Mouse (Mus musculus) G1E (cell line): ENCODE measurements around the gene Zfp354c. TPM values are rescaled to one million over a fixed set of nuclear protein-coding genes. Genes with fewer than 3 reads are reported as not detected.

ENCODE experiments used
- ATAC-seq: 2 replicates; pipeline ENCODE4 v1.8.0; 2016; ENCODE audit warnings: mild to moderate bottlenecking; ENCODE audit not compliant: insufficient number of reproducible peaks, poor library complexity, low FRiP score, severe bottlenecking; ENCODE audit errors: extremely low read depth
- DNase-seq: peaks from one replicate; pipeline ENCODE4 v3.0.0; 2012; ENCODE audit warnings: low spot score
- H3K27me3 ChIP-seq: 2 replicates; pipeline ENCODE4 v1.6.1; 2012; ENCODE audit warnings: mild to moderate bottlenecking, low read length, inconsistent platforms; ENCODE audit not compliant: insufficient read depth
- H3K36me3 ChIP-seq: replicated peaks from 2 replicates; pipeline ENCODE3; 2012; ENCODE audit warnings: mild to moderate bottlenecking, inconsistent platforms
- H3K4me1 ChIP-seq: 2 replicates; pipeline ENCODE4 v1.6.1; 2012; ENCODE audit warnings: low read depth, low read length, inconsistent platforms, mixed read lengths; ENCODE audit not compliant: insufficient read depth
- H3K4me3 ChIP-seq: 2 replicates; pipeline ENCODE4 v1.5.1; 2012; ENCODE audit warnings: low read depth, mild to moderate bottlenecking, inconsistent platforms, low read length, moderate library complexity, mixed read lengths
- H3K9me3 ChIP-seq: replicated peaks from 2 replicates; pipeline ENCODE4 v1.6.1; 2012; ENCODE audit warnings: inconsistent platforms
- CTCF ChIP-seq: IDR thresholded peaks from 2 replicates; pipeline ENCODE4 v1.5.1; 2012; ENCODE audit warnings: low read depth, low read length, inconsistent platforms, mixed read lengths
- GATA1 ChIP-seq: IDR thresholded peaks from 2 replicates; pipeline ENCODE4 v1.6.1; 2012; ENCODE audit warnings: borderline replicate concordance, low read length, inconsistent platforms, mixed read lengths
- GATA2 ChIP-seq: IDR thresholded peaks from 2 replicates; pipeline ENCODE4 v1.6.1; 2012; ENCODE audit warnings: low read depth, low read length, inconsistent platforms, borderline replicate concordance
- POLR2AphosphoS5 ChIP-seq: IDR thresholded peaks from 2 replicates; pipeline ENCODE4 v1.6.1; 2012; ENCODE audit warnings: low read depth, low read length, inconsistent platforms; ENCODE audit not compliant: insufficient replicate concordance
- TAL1 ChIP-seq: conservative IDR thresholded peaks from 2 replicates; pipeline ENCODE4 v1.6.1; 2012; ENCODE audit warnings: low read depth, low read length, inconsistent platforms, mixed read lengths
- polyA plus RNA-seq: library from polyadenylated mRNA; stranded (reverse); fragments of >175 nt; gene quantifications from 2 replicates; pipeline ENCODE4 v1.2.3, GENCODE M21; 2012
- total RNA-seq, 2 experiments: library from RNA; stranded (forward) in 1 of 2; stranded (reverse) in 1 of 2; fragments of 200-1000 nt in 1 of 2; fragments of >200 nt in 1 of 2; fragmentation: Nextera tagmentation in 1 of 2; gene quantifications; 2 replicates each; pipeline ENCODE4 v1.2.3; 2014 to 2017

The Zfp354c gene
- total and polyA plus RNA-seq, 3 experiments = under 0.01 TPM; not detected in 2

- H3K27me3 ChIP-seq = no peaks in the 10 kb centered on the region
- no peak for ATAC-seq
These were observed 56.5 kb downstream of the Zfp354c start for GRCm38 (mm10) chr11:50771006-50771405.

DNA sequence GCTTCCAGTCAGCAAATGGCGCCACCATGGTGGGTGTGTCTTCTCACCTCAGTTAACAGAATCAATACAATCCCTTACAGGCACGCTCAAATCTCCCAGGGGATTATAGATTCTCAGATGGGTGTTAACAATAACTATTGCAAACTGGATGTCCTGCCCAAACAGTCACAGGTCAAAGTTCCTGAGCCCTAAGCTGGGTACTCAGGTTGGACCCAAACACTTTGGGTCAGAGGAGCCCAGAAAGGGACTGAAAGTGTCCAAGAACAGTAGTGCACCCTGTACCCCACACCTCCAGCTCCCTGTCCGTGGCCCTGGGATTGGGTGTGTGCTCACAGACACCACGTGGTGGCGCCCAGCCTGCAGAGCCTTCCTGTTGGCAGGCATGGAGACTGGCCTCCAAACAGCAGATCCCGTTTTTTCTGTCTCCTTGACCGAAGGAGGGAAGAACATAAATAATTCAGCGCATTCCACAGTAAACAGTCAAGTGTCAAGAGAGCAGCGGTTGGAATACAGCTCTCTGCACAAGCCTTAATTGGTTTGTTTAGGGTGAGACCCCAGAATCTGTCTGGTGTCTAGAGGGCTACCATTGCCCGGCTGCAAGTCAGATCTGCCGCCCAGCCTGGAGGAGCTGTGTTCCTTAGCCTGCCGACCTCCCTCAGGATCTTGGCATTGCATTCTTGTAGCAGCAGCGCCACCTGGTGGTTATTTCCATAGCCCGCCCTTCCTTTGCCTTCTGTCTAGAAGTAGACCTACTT, 58.4 kb downstream of the Zfp354c start:
- TF ChIP-seq CTCF (peak; percentile 48), GATA2 (no peak)
- H3K4me1 ChIP-seq = no peaks in the 10 kb centered on the region
- no peaks in the 10 kb centered on the region for H3K27me3 ChIP-seq
- ATAC-seq (no peak), DNase-seq (peak; percentile 4)
- H3K36me3 ChIP-seq = no peaks in the 10 kb centered on the region
- peaks cover 77% of the 10 kb centered on the region for H3K9me3 ChIP-seq
- no peak overlapping the region for H3K4me3 ChIP-seq

More at GRCm38 (mm10) chr11:50771006-50771405, 56.5 kb downstream of the Zfp354c start:
- Histone ChIP-seq H3K9me3 (peaks cover 73% of the 10 kb centered on the region), H3K4me1 (no peaks in the 10 kb centered on the region), H3K4me3 (no peak overlapping the region), H3K36me3 (no peaks in the 10 kb centered on the region)
- no peak for DNase-seq
- TF ChIP-seq POLR2AphosphoS5 = no peak
- TF ChIP-seq GATA2 = no peak
- TF ChIP-seq CTCF = no peak
- no peak for TF ChIP-seq TAL1
- TF ChIP-seq GATA1 = no peak

GRCm38 (mm10) chr11:50767039-50767438, 60.5 kb downstream of the Zfp354c start:
- TF ChIP-seq GATA1 (no peak), POLR2AphosphoS5 (no peak), CTCF (no peak), GATA2 (no peak), TAL1 (no peak)
- no peaks in the 10 kb centered on the region for H3K4me1 ChIP-seq
- H3K4me3 ChIP-seq = no peak overlapping the region
- no peak for DNase-seq
- H3K27me3 ChIP-seq = no peaks in the 10 kb centered on the region
- H3K36me3 ChIP-seq = no peaks in the 10 kb centered on the region
- ATAC-seq = no peak
- peaks cover 72% of the 10 kb centered on the region for H3K9me3 ChIP-seq

GRCm38 (mm10) chr11:50766461-50766860, 61.1 kb downstream of the Zfp354c start:
- DNase-seq (no peak), ATAC-seq (no peak)
- H3K27me3 ChIP-seq = no peaks in the 10 kb centered on the region
- peaks cover 76% of the 10 kb centered on the region for H3K9me3 ChIP-seq
- no peaks in the 10 kb centered on the region for H3K36me3 ChIP-seq
- no peaks in the 10 kb centered on the region for H3K4me1 ChIP-seq
- no peak for TF ChIP-seq CTCF
- no peak for TF ChIP-seq GATA2
- TF ChIP-seq POLR2AphosphoS5 = no peak
- TF ChIP-seq GATA1 = no peak
- TF ChIP-seq TAL1 = no peak
- no peak overlapping the region for H3K4me3 ChIP-seq

Other genes starting within 250 kb of the Zfp354c start
- gene Adamts2, start 225.6 kb downstream of the Zfp354c start, total RNA-seq (2014; fragmentation: Nextera tagmentation) = not detected in 2 replicates
- under 0.01 and 0.05 TPM in 2 replicates for gene Adamts2, start 225.6 kb downstream of the Zfp354c start, total RNA-seq (2017)
- gene Adamts2, start 225.6 kb downstream of the Zfp354c start, polyA plus RNA-seq = not detected in 2 replicates
- gene Zfp879, start 13.8 kb upstream of the Zfp354c start, total RNA-seq (2014; fragmentation: Nextera tagmentation) = not detected in 2 replicates
- gene Zfp879, start 13.8 kb upstream of the Zfp354c start, total RNA-seq (2017) = 0.05 TPM in 1 of 2 replicates, not detected in the other
- not detected in 2 replicates for gene Zfp879, start 13.8 kb upstream of the Zfp354c start, polyA plus RNA-seq
- gene Grm6, start 23.0 kb upstream of the Zfp354c start, total RNA-seq (2014; fragmentation: Nextera tagmentation) = not detected in 2 replicates
- 0.05 TPM in 1 of 2 replicates, not detected in the other for gene Grm6, start 23.0 kb upstream of the Zfp354c start, total RNA-seq (2017)
- gene Grm6, start 23.0 kb upstream of the Zfp354c start, polyA plus RNA-seq = 0.01 TPM in 1 of 2 replicates, not detected in the other
- gene Zfp454, start 59.9 kb upstream of the Zfp354c start, total RNA-seq (2014; fragmentation: Nextera tagmentation) = not detected in 2 replicates
- 0.11 TPM in 1 of 2 replicates, not detected in the other for gene Zfp454, start 59.9 kb upstream of the Zfp354c start, total RNA-seq (2017)
- not detected in 2 replicates for gene Zfp454, start 59.9 kb upstream of the Zfp354c start, polyA plus RNA-seq
- gene Zfp2, start 88.4 kb upstream of the Zfp354c start, total RNA-seq (2014; fragmentation: Nextera tagmentation) = not detected in 2 replicates
- not detected in 2 replicates for gene Zfp2, start 88.4 kb upstream of the Zfp354c start, total RNA-seq (2017)
- not detected in 2 replicates for gene Zfp2, start 88.4 kb upstream of the Zfp354c start, polyA plus RNA-seq
- gene Zfp354b, start 103.9 kb upstream of the Zfp354c start, total RNA-seq (2014; fragmentation: Nextera tagmentation) = not detected in 2 replicates
- gene Zfp354b, start 103.9 kb upstream of the Zfp354c start, total RNA-seq (2017) = 0.11 and 0.12 TPM in 2 replicates
- gene Zfp354b, start 103.9 kb upstream of the Zfp354c start, polyA plus RNA-seq = not detected in 2 replicates
- gene 4933414I15Rik, start 116.0 kb upstream of the Zfp354c start, total RNA-seq (2014; fragmentation: Nextera tagmentation) = not detected in 2 replicates
- 0.06 TPM in 1 of 2 replicates, not detected in the other for gene 4933414I15Rik, start 116.0 kb upstream of the Zfp354c start, total RNA-seq (2017)
- not detected in 2 replicates for gene 4933414I15Rik, start 116.0 kb upstream of the Zfp354c start, polyA plus RNA-seq
- gene Prop1, start 126.0 kb upstream of the Zfp354c start, total RNA-seq (2014; fragmentation: Nextera tagmentation) = not detected in 2 replicates
- not detected in 2 replicates for gene Prop1, start 126.0 kb upstream of the Zfp354c start, total RNA-seq (2017)
- not detected in 2 replicates for gene Prop1, start 126.0 kb upstream of the Zfp354c start, polyA plus RNA-seq
- not detected in 2 replicates for gene Olfr1378, start 138.8 kb upstream of the Zfp354c start, total RNA-seq (2014; fragmentation: Nextera tagmentation)
- 0.06 and 0.16 TPM in 2 replicates for gene Olfr1378, start 138.8 kb upstream of the Zfp354c start, total RNA-seq (2017)
- gene Olfr1378, start 138.8 kb upstream of the Zfp354c start, polyA plus RNA-seq = not detected in 2 replicates
- not detected in 2 replicates for gene Olfr1377, start 154.2 kb upstream of the Zfp354c start, total RNA-seq (2014; fragmentation: Nextera tagmentation)
- gene Olfr1377, start 154.2 kb upstream of the Zfp354c start, total RNA-seq (2017) = 0.38 TPM in 1 of 2 replicates, not detected in the other
- not detected in 2 replicates for gene Olfr1377, start 154.2 kb upstream of the Zfp354c start, polyA plus RNA-seq
- not detected in 2 replicates for gene Olfr51, start 175.9 kb upstream of the Zfp354c start, total RNA-seq (2014; fragmentation: Nextera tagmentation)
- 0.11 TPM in 1 of 2 replicates, not detected in the other for gene Olfr51, start 175.9 kb upstream of the Zfp354c start, total RNA-seq (2017)
- not detected in 2 replicates for gene Olfr51, start 175.9 kb upstream of the Zfp354c start, polyA plus RNA-seq
- not detected in 2 replicates for gene Olfr54, start 186.5 kb upstream of the Zfp354c start, total RNA-seq (2014; fragmentation: Nextera tagmentation)
- 0.05 and 0.06 TPM in 2 replicates for gene Olfr54, start 186.5 kb upstream of the Zfp354c start, total RNA-seq (2017)
- gene Olfr54, start 186.5 kb upstream of the Zfp354c start, polyA plus RNA-seq = not detected in 2 replicates
- gene Olfr1375, start 220.4 kb upstream of the Zfp354c start, total RNA-seq (2014; fragmentation: Nextera tagmentation) = not detected in 2 replicates
- not detected in 2 replicates for gene Olfr1375, start 220.4 kb upstream of the Zfp354c start, total RNA-seq (2017)
- not detected in 2 replicates for gene Olfr1375, start 220.4 kb upstream of the Zfp354c start, polyA plus RNA-seq
- not detected in 2 replicates for gene Zfp354a, start 231.5 kb upstream of the Zfp354c start, total RNA-seq (2014; fragmentation: Nextera tagmentation)
- 0.23 TPM in 1 of 2 replicates, not detected in the other for gene Zfp354a, start 231.5 kb upstream of the Zfp354c start, total RNA-seq (2017)
- not detected in 2 replicates for gene Zfp354a, start 231.5 kb upstream of the Zfp354c start, polyA plus RNA-seq